Mouse (Mus musculus): ENCODE results near the gene Zfp1. TPM values are rescaled to one million over a fixed set of nuclear protein-coding genes. Genes with fewer than 3 reads are reported as not detected.

Zfp1 gene
- total RNA-seq (2014; fragmentation: Nextera tagmentation) (16.1 and 21.1 TPM in 2 replicates), total RNA-seq (2017) (10.9 and 11.8 TPM in 2 replicates), polyA plus RNA-seq (2012) (7.1 and 7.3 TPM in 2 replicates)

DNA sequence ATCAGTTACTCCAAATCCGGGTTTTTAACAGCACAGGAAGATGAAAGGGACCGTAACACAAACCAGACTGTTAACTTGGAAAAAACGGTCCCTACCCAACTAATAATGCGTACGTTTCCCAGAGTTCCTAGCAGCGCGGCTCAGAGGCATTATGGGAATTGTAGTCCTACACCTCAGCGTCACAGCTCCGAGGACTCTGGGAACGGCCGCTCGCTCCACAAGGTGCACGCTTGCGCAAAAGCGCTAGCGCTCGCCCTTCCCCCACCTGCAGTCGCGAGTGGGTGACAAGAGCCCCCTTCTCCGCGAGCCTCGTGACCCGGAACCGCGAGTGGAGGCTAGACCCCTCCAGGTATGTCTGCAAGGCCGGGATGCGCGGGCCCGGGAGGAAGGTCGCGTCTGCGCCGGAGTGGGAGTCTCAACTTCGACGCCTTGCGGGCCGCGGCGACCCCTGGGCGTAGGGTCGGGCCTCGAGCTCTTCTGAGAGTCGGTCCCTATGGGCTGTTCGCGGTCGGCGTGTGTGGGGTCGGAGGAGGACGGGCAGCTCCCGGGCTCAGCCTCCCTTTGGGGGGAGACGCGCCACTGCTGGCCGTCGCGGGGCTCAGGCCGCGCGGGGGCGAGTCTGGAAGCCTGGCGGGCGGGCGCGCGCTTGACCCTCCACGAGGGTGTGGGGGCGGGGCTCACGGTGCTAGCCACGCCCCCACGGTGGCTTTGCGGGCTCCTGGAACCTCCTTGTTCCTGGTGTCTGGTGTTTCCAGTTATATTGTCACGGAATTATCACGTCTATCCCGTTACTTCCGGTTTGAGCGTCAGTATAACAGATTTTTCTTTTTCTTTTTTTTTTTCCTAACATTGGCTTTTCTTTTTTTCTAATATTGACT, at the start of gene Zfp1:
Gene Zfp1 (plus strand): TSS at position 138 of the 878 bp plus-strand sequence.
- peaks cover 69% of the 10 kb centered on the region for H3K4me1 ChIP-seq (ENCODE audit: insufficient read depth, low read depth, low read length)
- H3K4me3 ChIP-seq (ENCODE audit: low read depth, low read length) = peak within 1 kb of the TSS; percentile 86
- H3K9me3 ChIP-seq (replicated peaks) = no peaks in the 10 kb centered on the region
- peak; percentile 63 for DNase-seq (ENCODE audit: low spot score)
- ATAC-seq (ENCODE audit: extremely low read depth, insufficient number of reproducible peaks, low FRiP score, poor library complexity, severe bottlenecking) = peak; percentile 62
- H3K27me3 ChIP-seq (ENCODE audit: insufficient read depth, low read length) = peaks cover 5% of the 10 kb centered on the region; the same call in 1 of the 2 replicates
- TF ChIP-seq TAL1 (conservative IDR thresholded peaks at IDR 0.05; ENCODE audit: low read depth, low read length) (no peak), CTCF (IDR thresholded peaks at IDR 0.05; ENCODE audit: low read depth, low read length) (no peak), GATA2 (IDR thresholded peaks at IDR 0.05; ENCODE audit: borderline replicate concordance, low read depth, low read length) (no peak), GATA1 (IDR thresholded peaks at IDR 0.05; ENCODE audit: borderline replicate concordance, low read length) (no peak), POLR2AphosphoS5 (IDR thresholded peaks at IDR 0.05; ENCODE audit: insufficient replicate concordance, low read depth, low read length) (no peak)
- no peaks in the 10 kb centered on the region for H3K36me3 ChIP-seq (replicated peaks)

DNA sequence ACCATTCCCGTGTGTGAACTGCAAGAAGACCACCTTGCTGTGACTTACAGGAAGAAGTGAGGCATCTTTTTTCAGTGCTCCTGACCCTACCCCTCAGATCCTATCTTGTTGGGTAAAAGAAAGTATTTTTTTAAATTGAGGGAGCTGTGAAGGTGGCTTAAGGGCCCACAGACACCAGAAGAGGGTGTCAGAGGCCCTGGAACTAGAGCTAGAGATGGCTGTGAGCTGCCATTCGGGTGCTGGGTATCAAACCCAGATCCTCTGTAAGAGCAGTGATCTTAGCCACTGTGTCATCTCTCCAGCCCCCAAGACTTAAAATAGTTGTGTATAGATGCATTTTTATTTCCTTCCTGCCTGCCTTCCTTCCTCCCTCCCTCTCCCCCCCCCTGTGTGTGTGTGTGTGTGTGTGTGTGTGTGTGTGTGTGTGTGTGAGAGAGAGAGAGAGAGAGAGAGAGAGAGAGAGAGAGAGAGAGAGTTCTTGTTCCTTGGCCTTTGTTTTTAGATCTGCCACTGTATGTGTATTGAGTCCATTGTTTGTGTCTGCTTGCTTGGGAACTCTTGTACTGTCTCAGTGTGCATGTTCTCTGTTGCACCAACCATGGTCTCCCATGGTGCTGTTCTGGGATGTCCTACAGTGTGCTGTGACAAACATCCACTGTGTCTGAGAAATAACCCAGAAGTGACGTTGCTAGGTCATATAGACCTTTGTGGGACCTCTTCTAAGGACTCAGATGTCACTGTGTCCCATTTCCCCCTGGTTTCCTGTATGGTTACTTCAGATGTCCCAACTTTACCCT, 49.0 kb upstream of the Zfp1 start:
- no peak for TF ChIP-seq GATA2 (IDR thresholded peaks at IDR 0.05; ENCODE audit: borderline replicate concordance, low read depth, low read length)
- no peak for TF ChIP-seq POLR2AphosphoS5 (IDR thresholded peaks at IDR 0.05; ENCODE audit: insufficient replicate concordance, low read depth, low read length)
- TF ChIP-seq TAL1 (conservative IDR thresholded peaks at IDR 0.05; ENCODE audit: low read depth, low read length) = no peak
- TF ChIP-seq CTCF (IDR thresholded peaks at IDR 0.05; ENCODE audit: low read depth, low read length) = no peak
- no peak for TF ChIP-seq GATA1 (IDR thresholded peaks at IDR 0.05; ENCODE audit: borderline replicate concordance, low read length)
- DNase-seq (ENCODE audit: low spot score) (no peak), ATAC-seq (ENCODE audit: extremely low read depth, insufficient number of reproducible peaks, low FRiP score, poor library complexity, severe bottlenecking) (no peak)
- Histone ChIP-seq H3K9me3 (replicated peaks) (no peaks in the 10 kb centered on the region), H3K4me3 (ENCODE audit: low read depth, low read length) (no peak overlapping the region), H3K36me3 (replicated peaks) (peaks cover 42% of the 10 kb centered on the region), H3K4me1 (ENCODE audit: insufficient read depth, low read depth, low read length) (peaks cover 86% of the 10 kb centered on the region), H3K27me3 (ENCODE audit: insufficient read depth, low read length) (no peaks in the 10 kb centered on the region)

DNA sequence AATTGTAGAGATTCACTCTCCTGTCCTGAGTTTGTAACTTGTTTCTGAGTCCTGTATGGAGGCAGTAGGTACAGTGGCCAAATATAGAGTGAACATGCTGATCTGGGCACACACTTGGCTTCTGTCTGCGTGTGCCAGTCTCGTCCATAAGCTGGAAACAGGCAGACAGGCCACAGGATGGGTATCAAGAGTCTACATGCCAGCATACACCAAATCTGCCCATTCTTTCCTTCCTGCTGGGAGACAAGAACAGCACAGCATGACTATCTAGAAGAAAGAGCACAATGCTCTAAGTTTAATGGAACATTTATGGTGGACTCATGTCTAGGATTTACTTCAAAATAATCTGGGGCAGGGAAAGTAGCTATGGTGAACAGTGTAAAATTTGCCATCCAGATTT, 48.2 kb upstream of the Zfp1 start:
- Histone ChIP-seq H3K36me3 (replicated peaks) (peaks cover 43% of the 10 kb centered on the region), H3K9me3 (replicated peaks) (no peaks in the 10 kb centered on the region), H3K4me3 (ENCODE audit: low read depth, low read length) (peak overlapping the region; percentile 40; the same call in 1 of the 2 replicates), H3K27me3 (ENCODE audit: insufficient read depth, low read length) (no peaks in the 10 kb centered on the region), H3K4me1 (ENCODE audit: insufficient read depth, low read depth, low read length) (peaks cover 86% of the 10 kb centered on the region)
- no peak for ATAC-seq (ENCODE audit: extremely low read depth, insufficient number of reproducible peaks, low FRiP score, poor library complexity, severe bottlenecking)
- no peak for DNase-seq (ENCODE audit: low spot score)
- TF ChIP-seq POLR2AphosphoS5 (IDR thresholded peaks at IDR 0.05; ENCODE audit: insufficient replicate concordance, low read depth, low read length) = no peak
- no peak for TF ChIP-seq TAL1 (conservative IDR thresholded peaks at IDR 0.05; ENCODE audit: low read depth, low read length)
- no peak for TF ChIP-seq GATA2 (IDR thresholded peaks at IDR 0.05; ENCODE audit: borderline replicate concordance, low read depth, low read length)
- no peak for TF ChIP-seq GATA1 (IDR thresholded peaks at IDR 0.05; ENCODE audit: borderline replicate concordance, low read length)
- TF ChIP-seq CTCF (IDR thresholded peaks at IDR 0.05; ENCODE audit: low read depth, low read length) = no peak

DNA sequence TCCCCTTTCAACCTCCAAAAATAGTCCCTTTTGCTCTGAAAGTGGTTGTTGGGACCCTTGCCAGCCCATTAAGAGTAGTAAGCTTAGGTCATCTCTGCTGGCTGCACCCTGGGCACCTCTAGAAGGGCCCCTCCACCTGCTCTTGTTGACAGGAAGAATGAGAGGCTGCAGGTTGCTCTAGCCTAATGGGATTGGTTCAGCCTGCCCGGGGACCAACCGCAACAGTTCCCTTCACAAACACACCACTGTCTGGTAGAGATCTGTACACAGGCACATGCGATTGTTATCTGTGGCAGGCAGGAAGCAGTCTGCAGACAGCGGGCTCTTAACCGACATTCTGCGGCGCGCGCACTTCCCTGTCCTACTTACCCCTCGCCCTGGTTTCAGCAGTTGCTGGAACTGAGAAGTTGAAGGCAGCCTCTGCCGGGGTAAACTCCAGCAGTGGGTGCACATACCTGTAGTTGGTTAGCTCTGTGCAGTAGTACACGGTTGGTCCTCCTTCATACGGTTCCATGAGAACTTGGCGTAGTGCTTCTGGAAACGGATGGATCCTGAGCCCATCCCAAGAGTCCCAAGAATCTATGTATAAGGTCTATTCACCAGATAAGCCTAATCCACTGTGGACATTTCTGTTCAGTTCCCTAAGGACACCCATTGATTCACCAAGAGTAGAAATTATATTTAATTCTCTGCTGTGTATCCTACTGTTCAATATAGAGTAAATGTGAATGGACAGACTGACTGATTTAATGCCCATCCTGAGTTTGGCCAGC, 47.3 kb upstream of the Zfp1 start:
- Histone ChIP-seq H3K9me3 (replicated peaks) (no peaks in the 10 kb centered on the region), H3K4me3 (ENCODE audit: low read depth, low read length) (peak overlapping the region; percentile 58; the same call in 1 of the 2 replicates), H3K4me1 (ENCODE audit: insufficient read depth, low read depth, low read length) (peaks cover 80% of the 10 kb centered on the region), H3K36me3 (replicated peaks) (peaks cover 39% of the 10 kb centered on the region), H3K27me3 (ENCODE audit: insufficient read depth, low read length) (no peaks in the 10 kb centered on the region)
- TF ChIP-seq TAL1 (conservative IDR thresholded peaks at IDR 0.05; ENCODE audit: low read depth, low read length) (peak; percentile 59), POLR2AphosphoS5 (IDR thresholded peaks at IDR 0.05; ENCODE audit: insufficient replicate concordance, low read depth, low read length) (no peak), GATA2 (IDR thresholded peaks at IDR 0.05; ENCODE audit: borderline replicate concordance, low read depth, low read length) (peak; percentile 92; the same call in 1 of the 2 replicates), GATA1 (IDR thresholded peaks at IDR 0.05; ENCODE audit: borderline replicate concordance, low read length) (no peak), CTCF (IDR thresholded peaks at IDR 0.05; ENCODE audit: low read depth, low read length) (no peak)
- ATAC-seq (ENCODE audit: extremely low read depth, insufficient number of reproducible peaks, low FRiP score, poor library complexity, severe bottlenecking) (peak; percentile 92), DNase-seq (ENCODE audit: low spot score) (peak; percentile 79)

DNA sequence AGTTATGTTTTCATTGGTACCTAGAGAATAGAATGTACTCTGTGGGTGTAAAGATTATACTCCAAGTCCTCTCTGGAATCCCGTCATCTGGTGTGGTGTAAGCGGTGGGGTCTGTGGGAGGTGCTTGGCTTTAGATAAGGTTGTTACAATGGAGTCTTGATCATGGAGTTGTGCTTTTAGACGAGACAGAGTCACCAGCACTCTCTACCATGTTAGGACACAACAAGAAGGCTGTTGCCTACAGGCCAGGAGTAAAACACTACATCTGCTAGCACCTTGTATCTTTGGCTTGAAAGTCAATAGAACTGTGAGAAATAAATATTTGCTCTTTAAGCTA, 46.7 kb upstream of the Zfp1 start:
- DNase-seq (ENCODE audit: low spot score) = no peak
- H3K36me3 ChIP-seq (replicated peaks) = peaks cover 38% of the 10 kb centered on the region
- ATAC-seq (ENCODE audit: extremely low read depth, insufficient number of reproducible peaks, low FRiP score, poor library complexity, severe bottlenecking) = no peak
- no peak for TF ChIP-seq TAL1 (conservative IDR thresholded peaks at IDR 0.05; ENCODE audit: low read depth, low read length)
- TF ChIP-seq GATA2 (IDR thresholded peaks at IDR 0.05; ENCODE audit: borderline replicate concordance, low read depth, low read length) = no peak
- TF ChIP-seq GATA1 (IDR thresholded peaks at IDR 0.05; ENCODE audit: borderline replicate concordance, low read length) = no peak
- TF ChIP-seq CTCF (IDR thresholded peaks at IDR 0.05; ENCODE audit: low read depth, low read length) = no peak
- TF ChIP-seq POLR2AphosphoS5 (IDR thresholded peaks at IDR 0.05; ENCODE audit: insufficient replicate concordance, low read depth, low read length) = no peak
- H3K4me1 ChIP-seq (ENCODE audit: insufficient read depth, low read depth, low read length) = peaks cover 78% of the 10 kb centered on the region
- H3K27me3 ChIP-seq (ENCODE audit: insufficient read depth, low read length) = no peaks in the 10 kb centered on the region
- no peaks in the 10 kb centered on the region for H3K9me3 ChIP-seq (replicated peaks)
- no peak overlapping the region; the same call in 1 of the 2 replicates for H3K4me3 ChIP-seq (ENCODE audit: low read depth, low read length)
